Mouse (Mus musculus): ENCODE measurements at regions not wholly inside any gene's neighbourhood (a gene's known extent, or its start where the extent isn't known, plus 50 kb on each side); places are given as distances from the start of the nearest gene placed in this dataset.

GRCm38 (mm10) chr14:74521669-74522068 lies 119.0 kb upstream of the Htr2a start:
- TF ChIP-seq CTCF (IDR thresholded peaks at IDR 0.05; ENCODE audit: low read depth, low read length) (no peak), POLR2A (IDR thresholded peaks at IDR 0.05; ENCODE audit: borderline replicate concordance, low read depth, low read length) (no peak)

All from bone marrow macrophage, adult 2 months (primary cell).